Mouse (Mus musculus) effector memory CD4-positive, alpha-beta T cell, adult 5 months (primary cell): ENCODE data around the gene Hoxd8. TPM values are rescaled to one million over a fixed set of nuclear protein-coding genes. Genes with fewer than 3 reads are reported as not detected.

Source experiments
- polyA plus RNA-seq: library from polyadenylated mRNA; unstranded; fragments of 100-300 nt; shearing (Covaris generic); gene quantifications from one replicate; pipeline ENCODE4 v1.2.1, GENCODE M21; 2017

Hoxd8 gene
- polyA plus RNA-seq, result not detected

DNA sequence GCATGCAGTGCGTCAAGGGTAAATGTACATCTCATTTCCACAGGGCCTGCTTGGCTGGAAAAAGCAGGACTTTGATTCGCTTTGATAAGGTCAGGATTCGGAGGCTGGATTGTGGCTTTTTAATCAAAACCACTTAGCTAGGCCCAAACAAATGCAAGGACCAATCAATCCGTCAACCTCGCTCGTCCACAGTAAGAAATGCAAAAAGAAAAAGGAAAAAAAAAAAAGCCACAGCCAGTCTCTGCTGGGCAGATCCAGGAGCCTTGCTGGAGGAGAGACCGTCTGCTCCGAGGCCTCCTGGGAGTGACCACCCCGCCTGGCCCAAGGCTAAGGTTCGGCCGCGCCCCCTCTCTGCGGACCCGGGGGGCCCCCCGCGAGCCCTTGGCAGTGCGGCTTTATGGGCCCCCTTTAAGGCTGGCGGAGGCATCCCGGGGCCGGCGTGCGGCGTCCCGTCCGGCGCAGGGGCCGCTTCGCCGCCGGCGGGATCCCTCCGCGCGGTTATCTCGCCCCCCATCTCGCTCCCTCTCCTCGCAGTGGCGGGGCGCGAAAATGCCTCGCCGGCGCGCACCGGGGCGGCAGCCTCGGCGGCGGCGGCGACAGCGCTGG, at the start of gene Hoxd8:
Gene Hoxd8 (plus strand): TSS at position 223 of the 606 bp plus-strand sequence.

DNA sequence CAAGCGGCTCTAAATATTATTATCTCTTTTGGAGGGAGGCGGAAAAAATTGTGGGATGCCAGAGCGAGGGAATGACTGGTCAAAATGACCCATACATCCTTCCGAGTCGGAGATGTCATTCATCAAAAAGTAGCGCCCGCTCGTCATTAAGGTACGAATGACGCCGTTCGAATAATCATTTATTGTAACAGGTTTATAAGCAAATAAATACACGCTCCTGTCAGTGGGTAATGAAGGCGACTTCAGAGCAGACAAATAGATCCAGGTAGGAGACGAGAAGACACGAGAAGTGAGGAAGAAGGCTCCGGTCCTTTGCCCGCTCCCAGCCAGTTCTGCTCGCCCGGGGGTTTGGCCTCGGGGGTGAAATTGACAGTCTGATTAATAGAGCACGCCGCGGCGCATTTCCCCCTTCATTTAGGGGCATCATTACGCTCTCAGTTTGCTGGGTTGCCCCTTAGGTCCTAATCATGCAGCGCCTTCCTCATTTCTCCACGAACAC, 44.9 kb upstream of the Hoxd8 start, which contains the start of gene Evx2:
Gene Evx2 (minus strand): TSS at position 51 of the 499 bp plus-strand sequence.

DNA sequence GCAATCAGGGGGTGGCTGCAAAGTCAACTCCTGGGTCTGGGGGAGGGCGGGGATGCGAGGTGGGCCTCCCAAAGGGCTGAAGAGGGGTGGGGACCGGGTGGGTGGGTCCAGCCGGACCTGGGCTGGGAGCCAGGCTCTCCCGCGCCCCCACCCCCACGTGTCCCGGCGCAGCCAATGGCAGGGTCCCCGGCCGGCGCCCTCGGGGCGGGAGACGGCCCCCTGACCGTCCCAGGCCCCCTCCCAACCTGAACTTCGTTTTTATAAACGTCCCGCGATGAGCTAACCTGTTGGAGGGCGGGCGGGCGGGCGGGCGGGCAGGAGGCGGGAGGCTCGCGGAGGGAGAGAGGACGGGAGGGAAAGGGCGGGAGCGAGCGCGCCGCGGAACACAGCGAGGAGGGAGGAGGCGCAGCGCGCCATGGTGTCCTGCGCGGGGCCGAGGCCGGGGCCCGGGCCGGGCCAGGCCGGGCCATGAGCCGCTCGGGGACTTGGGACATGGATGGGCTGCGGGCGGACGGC, 36.5 kb upstream of the Hoxd8 start, which contains the start of gene Hoxd13:
Gene Hoxd13 (plus strand): TSS at position 469 of the 516 bp plus-strand sequence.

DNA sequence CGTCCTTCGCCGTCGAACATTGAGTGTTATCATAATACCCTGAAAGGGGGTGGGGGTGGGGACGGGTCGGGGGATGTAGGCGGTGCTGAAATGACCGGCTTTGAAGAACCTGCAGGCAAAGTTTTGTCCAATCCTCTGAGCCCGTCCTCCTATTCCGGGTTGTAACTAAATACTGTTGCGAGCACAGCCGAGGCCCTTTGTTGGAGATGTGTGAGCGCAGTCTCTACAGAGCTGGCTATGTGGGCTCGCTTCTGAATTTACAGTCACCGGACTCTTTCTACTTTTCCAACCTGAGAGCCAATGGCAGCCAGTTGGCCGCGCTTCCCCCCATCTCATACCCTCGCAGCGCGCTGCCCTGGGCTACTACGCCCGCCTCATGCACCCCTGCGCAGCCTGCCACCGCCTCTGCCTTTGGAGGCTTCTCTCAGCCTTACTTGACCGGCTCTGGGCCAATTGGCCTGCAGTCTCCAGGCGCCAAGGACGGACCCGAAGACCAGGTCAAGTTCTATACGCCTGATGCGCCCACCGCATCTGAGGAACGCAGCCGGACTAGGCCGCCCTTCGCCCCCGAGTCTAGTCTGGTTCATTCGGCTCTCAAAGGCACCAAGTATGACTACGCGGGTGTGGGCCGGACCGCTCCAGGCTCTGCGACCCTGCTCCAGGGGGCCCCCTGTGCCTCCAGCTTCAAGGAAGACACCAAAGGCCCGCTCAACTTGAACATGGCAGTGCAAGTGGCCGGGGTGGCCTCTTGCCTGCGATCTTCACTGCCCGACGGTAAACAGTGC, 29.3 kb upstream of the Hoxd8 start, which contains the start of gene Hoxd12:
Gene Hoxd12 (plus strand): TSS at position 133 of the 785 bp plus-strand sequence.

DNA sequence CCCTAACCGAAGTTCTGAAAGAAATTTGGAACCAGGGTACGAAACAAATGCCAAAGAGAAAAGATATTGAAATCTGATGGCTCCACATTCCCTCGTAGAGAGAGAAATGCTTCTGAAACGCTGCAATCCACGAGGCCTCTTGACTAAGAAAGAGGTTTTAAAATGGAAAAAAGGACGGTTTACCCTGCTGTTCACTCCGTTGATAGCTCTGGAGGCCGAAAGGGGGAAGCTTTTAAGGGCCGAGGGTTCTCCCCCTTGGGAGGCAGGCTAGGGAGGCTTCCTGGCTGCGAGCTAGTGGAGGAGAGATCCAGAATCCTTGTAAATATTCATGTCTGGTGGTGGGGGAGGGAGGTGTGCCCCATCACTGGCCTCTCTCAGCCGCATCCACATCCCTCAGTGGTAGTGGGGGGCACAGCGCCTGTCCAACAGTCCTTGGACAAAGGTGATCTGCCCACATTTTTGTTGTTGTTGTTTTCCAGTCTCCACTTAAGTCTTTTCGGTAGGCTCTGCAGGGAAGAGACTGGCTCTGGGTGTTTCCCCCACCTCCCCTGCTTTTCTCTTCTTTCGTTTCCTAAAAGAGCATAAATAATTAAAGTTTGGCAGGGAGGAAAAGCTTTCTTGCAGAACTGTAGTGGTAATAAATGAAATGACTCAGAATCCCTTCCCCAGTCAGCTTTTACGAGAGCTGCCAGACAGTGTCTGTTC, 25.4 kb upstream of the Hoxd8 start, which contains the start of gene Hoxd11:
Gene Hoxd11 (plus strand): TSS at position 667 of the 705 bp plus-strand sequence.

DNA sequence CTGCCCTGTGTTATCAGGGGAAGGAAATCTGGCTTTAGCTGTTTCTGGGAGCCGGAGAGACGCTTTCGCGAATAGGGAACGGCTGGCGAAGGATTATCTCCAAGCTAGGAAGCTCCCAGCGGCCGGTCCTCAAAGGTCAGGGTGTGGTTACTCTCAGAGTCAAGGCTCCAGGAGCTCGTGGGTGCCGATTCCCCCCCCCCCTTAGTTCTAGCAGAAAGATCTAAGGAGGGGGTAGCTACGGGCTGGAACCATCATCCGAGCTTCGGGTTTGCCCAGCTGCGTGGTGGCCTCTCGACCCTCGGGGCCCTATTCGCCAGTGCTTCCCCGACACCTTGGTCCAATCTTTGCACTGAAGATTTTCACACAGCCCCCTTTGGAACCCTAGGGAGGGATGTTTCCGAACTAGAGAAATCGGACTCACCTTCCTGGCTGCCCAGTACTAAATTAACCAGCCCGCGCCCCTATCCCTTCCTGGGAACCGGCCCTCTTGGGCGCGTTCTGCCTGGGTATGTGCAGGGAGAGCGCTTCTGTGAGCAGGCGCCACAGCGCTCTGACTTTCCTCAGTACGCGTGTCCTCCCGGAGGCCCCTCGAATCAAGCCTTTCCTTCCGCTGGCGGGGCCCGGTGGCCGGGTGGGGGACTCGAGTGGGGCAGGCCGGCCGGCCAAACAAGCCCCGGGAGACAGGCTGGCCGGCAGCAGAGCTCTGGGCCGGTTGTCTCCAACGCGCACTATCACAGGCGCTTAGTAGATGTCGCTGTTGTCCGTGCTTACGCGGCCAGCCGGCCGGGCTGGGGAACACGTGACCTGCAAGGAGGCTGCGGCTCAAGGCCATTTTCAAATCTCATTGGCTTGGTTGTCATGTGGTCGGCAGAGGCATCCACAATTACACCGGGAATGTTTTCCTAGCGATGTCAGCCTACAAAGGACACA, 13.1 kb upstream of the Hoxd8 start, which contains the start of gene Hoxd10:
Gene Hoxd10 (plus strand): TSS at position 903 of the 930 bp plus-strand sequence.

DNA sequence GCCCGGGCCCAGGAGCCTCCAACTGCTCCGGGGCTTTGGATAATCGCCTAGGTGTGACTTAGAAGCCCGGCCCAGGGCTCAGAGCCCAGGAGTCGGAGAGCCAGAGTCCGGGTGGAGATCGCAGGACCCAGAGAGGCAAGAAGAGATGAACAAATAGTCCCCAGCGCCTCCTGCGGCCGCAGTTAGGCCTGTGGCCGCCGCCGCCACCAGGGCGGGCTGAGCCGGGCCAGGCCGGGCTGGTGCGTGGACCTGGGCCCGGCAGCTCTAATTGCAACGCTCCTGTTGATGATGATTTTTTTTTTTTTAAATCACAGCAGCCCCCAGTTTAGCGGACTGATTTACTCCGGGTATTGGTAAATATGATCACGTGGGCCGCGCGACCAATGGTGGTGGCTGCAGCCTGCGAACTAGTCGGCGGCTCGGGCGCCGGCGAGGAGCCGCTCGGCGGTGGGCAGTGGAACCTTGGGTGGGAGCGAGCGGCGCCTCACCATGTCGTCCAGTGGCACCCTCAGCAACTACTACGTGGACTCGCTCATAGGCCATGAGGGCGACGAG, 6.8 kb upstream of the Hoxd8 start, which contains the start of gene Hoxd9:
Gene Hoxd9 (plus strand): TSS at position 161 of the 555 bp plus-strand sequence.

DNA sequence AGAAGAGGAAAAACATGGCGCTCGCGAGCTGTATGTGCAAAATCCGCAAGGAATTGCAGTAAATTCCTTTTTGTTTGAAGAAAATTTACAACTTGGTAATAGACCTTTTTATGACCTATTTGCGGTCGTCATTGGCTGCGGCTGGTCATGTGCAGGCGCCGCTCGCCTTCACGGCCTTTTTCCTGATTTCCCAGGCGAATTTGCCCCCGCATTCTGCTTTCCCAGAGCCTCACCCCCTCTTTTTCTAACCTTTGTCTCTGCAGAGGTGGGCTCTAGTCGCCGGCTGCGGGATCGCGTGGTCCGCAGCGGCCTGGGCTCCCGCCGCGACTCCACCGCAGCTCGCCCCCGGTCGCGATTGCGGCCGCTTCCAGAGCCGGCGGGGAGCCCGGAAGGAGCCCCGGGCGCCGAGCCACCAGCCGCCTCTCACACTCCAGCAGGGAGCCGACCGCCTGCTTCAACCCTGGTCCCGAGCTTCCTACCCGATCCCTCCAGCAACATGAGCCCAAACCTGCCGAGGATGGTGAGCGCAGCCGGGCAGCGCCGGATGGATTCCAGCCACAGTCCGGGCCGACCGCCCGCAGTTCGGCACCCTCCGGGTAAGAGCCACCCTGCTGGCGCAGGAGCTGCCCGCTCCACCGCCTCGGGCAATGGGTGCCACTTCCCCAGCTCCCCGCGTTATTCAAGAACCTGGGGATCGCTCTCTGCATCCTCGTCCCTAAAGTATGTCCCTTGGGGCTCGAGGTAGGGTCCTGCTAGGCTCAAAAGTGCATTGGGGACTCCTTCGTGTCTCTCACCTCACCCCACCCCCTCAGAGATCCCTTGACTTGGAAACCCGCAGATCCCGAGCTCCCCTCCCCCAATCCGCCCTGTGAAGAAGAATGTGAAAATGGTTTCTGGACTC, 7.6 kb downstream of the Hoxd8 start, which contains the start of the genes Hoxd3 and Hoxd4:
Gene Hoxd3 (plus strand): TSS at position 207 of the 901 bp plus-strand sequence.
Gene Hoxd4 (plus strand): TSS at position 209 of the 901 bp plus-strand sequence.

DNA sequence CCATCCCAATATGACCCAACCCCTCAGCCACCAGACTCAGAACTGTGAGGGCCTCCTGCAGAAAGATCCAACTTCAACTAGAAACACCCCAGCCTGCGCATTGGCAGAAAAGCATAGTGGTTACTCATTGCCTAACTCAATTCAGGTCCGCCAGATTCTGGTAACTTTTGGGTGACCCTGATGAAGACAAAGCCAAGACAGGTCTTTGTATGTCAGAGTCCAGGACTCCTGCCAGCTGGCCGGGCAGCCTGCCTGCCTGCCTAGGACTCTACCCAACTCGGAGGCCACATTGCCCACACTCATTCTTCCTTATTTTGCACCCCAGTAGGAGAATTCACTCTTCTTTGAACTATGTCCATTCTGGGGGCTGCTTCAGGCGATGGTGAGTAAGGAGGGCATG, 22.1 kb downstream of the Hoxd8 start, which contains the start of gene Gm28230:
Gene Gm28230 (plus strand): TSS at position 178 of the 400 bp plus-strand sequence.

Other genes starting within 250 kb of the Hoxd8 start
- gene Lnpk, start 125.2 kb upstream of the Hoxd8 start, polyA plus RNA-seq, result 26.6 TPM
- gene Evx2, start 45.1 kb upstream of the Hoxd8 start, polyA plus RNA-seq, result not detected
- not detected for gene Hoxd13, start 36.3 kb upstream of the Hoxd8 start, polyA plus RNA-seq
- gene Hoxd12, start 29.6 kb upstream of the Hoxd8 start, polyA plus RNA-seq, result not detected
- not detected for gene Hoxd11, start 25.1 kb upstream of the Hoxd8 start, polyA plus RNA-seq
- gene Hoxd10, start 12.7 kb upstream of the Hoxd8 start, polyA plus RNA-seq, result not detected
- not detected for gene Hoxd9, start 6.9 kb upstream of the Hoxd8 start, polyA plus RNA-seq
- gene Hoxd3, start 7.3 kb downstream of the Hoxd8 start, polyA plus RNA-seq, result not detected
- gene Hoxd4, start 7.3 kb downstream of the Hoxd8 start, polyA plus RNA-seq, result not detected
- gene Gm28230, start 22.1 kb downstream of the Hoxd8 start, polyA plus RNA-seq, result not detected
- not detected for gene Hoxd1, start 58.4 kb downstream of the Hoxd8 start, polyA plus RNA-seq
- gene Mtx2, start 121.2 kb downstream of the Hoxd8 start, polyA plus RNA-seq, result 32.2 TPM